Mouse (Mus musculus): Measurements from ENCODE around the gene BC030867. TPM values are rescaled to one million over a fixed set of nuclear protein-coding genes. Genes with fewer than 3 reads are reported as not detected.
"Not testable (repeated sequence)": the region's sequence is repeated elsewhere in the genome, so short reads cannot be mapped to it uniquely, and the experiment has no call there.

The BC030867 gene
- polyA plus RNA-seq, 1 experiment from 2014 or later, result 19.7 TPM

- no peak overlapping the region for H3K27ac ChIP-seq
- H3K36me3 ChIP-seq, result peaks cover 66% of the 10 kb centered on the region
- no peak for ATAC-seq (ENCODE audit: insufficient number of reproducible peaks, insufficient read depth, low FRiP score, low TSS enrichment, low read depth)
- no peaks in the 10 kb centered on the region for H3K9me3 ChIP-seq
- H3K4me3 ChIP-seq, result no peak overlapping the region
- peaks cover 19% of the 10 kb centered on the region for H3K4me1 ChIP-seq
- WGBS, result 83% methylated on average over 6 of the region's 6 CpGs
- no peak overlapping the region for H3K9ac ChIP-seq
- no peak overlapping the region for H3K4me2 ChIP-seq
- H3K27me3 ChIP-seq, result no peaks in the 10 kb centered on the region
These were observed 9.4 kb downstream of the BC030867 start for GRCm38 (mm10) chr11:102258095-102258494.

GRCm38 (mm10) chr11:102258521-102258920 is 9.8 kb downstream of the BC030867 start:
- Histone ChIP-seq H3K4me2 (no peak overlapping the region), H3K9ac (no peak overlapping the region), H3K36me3 (peaks cover 70% of the 10 kb centered on the region), H3K9me3 (no peaks in the 10 kb centered on the region), H3K27me3 (no peaks in the 10 kb centered on the region), H3K27ac (no peak overlapping the region), H3K4me3 (no peak overlapping the region), H3K4me1 (peaks cover 19% of the 10 kb centered on the region)
- 87% methylated on average over 3 of the region's 3 CpGs for WGBS
- ATAC-seq (ENCODE audit: insufficient number of reproducible peaks, insufficient read depth, low FRiP score, low TSS enrichment, low read depth), result no peak

DNA sequence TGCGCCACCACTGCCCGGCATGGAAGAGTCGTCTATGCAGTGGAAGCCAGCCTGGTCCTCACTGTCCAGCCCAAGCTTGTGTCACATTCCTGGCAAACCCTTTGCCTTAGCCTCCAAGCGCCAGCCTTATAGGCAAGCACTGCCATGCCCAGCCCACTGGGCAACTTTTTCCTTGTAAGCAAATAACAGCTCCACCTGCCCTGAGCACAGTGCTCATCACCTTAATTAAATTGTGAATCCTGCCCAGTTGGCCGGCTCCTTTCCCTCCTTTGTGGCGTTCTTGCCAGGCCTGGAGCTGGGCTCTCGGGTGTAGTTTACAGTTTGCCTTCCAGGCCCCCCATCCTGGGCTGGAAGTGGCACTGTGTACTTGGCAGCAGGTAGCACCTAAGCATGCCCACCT is 14.5 kb downstream of the BC030867 start:
- ATAC-seq (ENCODE audit: insufficient number of reproducible peaks, insufficient read depth, low FRiP score, low TSS enrichment, low read depth), result no peak
- 91% methylated on average over 7 of the region's 7 CpGs for WGBS
- Histone ChIP-seq H3K9me3 (no peaks in the 10 kb centered on the region), H3K27me3 (no peaks in the 10 kb centered on the region), H3K4me2 (no peak overlapping the region), H3K36me3 (peaks cover 48% of the 10 kb centered on the region), H3K4me3 (no peak overlapping the region), H3K27ac (no peak overlapping the region), H3K9ac (0 out of 2 replicates have a peak overlapping the region, but pooled peaks have one; percentile 36), H3K4me1 (peaks cover 9% of the 10 kb centered on the region)

GRCm38 (mm10) chr11:102265816-102266215 is 17.1 kb downstream of the BC030867 start:
- no peaks in the 10 kb centered on the region for H3K27me3 ChIP-seq
- H3K4me2 ChIP-seq, result no peak overlapping the region
- H3K9me3 ChIP-seq, result no peaks in the 10 kb centered on the region
- ATAC-seq (ENCODE audit: insufficient number of reproducible peaks, insufficient read depth, low FRiP score, low TSS enrichment, low read depth), result no peak
- 59% methylated on average over 14 of the region's 14 CpGs for WGBS
- no peak overlapping the region for H3K4me3 ChIP-seq
- H3K9ac ChIP-seq, result no peak overlapping the region
- peaks cover 9% of the 10 kb centered on the region for H3K4me1 ChIP-seq
- H3K36me3 ChIP-seq, result peaks cover 25% of the 10 kb centered on the region
- H3K27ac ChIP-seq, result no peak overlapping the region

DNA sequence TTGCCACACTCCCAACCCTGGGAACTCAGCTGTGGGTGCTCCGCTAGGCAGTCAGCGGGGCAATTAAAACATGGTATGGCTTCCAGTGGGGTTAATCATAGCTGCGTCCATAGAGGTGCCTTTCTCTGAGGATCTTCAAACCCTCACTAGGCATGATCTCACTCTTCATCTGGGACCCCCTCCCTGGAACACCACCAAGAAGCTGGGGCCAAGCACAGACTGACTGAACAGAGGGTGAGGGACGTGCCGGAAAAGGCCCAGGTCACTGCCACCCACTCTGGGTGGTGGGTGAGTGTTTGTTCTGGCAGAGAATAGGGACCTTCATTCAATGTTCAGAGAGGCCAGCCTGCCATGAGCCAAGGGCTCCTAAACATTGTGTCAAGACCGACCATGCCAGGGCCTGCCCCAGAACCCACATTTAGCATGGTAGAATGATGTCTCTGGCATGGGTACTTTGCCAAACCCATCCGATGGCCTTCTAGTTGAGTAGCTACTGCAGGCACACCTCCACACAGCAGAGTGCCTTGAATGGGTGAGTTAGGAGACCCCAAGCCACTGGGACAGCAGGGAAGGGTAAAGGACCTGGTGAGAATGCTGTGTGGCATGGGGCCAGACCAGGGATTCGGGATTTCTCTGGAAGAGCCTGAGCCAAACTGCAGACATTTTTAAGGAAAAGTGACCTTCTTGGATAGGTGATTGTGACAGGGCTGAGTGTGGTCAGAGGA is 18.1 kb downstream of the BC030867 start:
- peaks cover 9% of the 10 kb centered on the region for H3K4me1 ChIP-seq
- H3K4me3 ChIP-seq, result no peak overlapping the region
- peaks cover 20% of the 10 kb centered on the region for H3K36me3 ChIP-seq
- WGBS, result 84% methylated on average over 8 of the region's 8 CpGs
- no peak overlapping the region for H3K27ac ChIP-seq
- ATAC-seq (ENCODE audit: insufficient number of reproducible peaks, insufficient read depth, low FRiP score, low TSS enrichment, low read depth), result no peak
- no peaks in the 10 kb centered on the region for H3K9me3 ChIP-seq
- peak overlapping the region; percentile 58 for H3K9ac ChIP-seq
- peak overlapping the region; percentile 33 for H3K4me2 ChIP-seq
- H3K27me3 ChIP-seq, result no peaks in the 10 kb centered on the region

DNA sequence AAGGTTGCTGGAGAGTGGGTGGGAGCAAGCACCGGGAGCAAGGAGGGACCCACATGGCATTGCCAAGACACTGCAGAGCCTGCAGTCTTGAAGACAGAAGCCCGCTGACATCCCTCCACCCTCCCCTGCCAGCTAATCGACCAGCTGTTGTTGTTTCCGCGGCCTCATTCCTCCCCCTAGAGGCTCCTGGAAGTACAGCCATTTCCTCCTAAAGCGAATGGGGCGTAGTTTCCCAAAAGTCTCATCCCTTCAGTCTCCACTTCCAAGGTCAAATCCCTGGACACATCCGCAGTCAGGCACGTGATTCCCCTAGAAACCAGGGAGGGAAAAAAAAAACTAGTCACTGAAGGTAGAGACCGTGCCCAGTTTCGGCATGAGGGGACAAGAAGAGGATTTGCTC is 18.8 kb downstream of the BC030867 start:
- Histone ChIP-seq H3K27me3 (no peaks in the 10 kb centered on the region), H3K27ac (no peak overlapping the region), H3K4me2 (peak overlapping the region; percentile 33), H3K9me3 (no peaks in the 10 kb centered on the region), H3K36me3 (peaks cover 14% of the 10 kb centered on the region), H3K4me3 (no peak overlapping the region), H3K4me1 (peaks cover 9% of the 10 kb centered on the region), H3K9ac (peak overlapping the region; percentile 58; the same call in 1 of the 2 replicates)
- WGBS, result 6% methylated on average over 11 of the region's 11 CpGs
- ATAC-seq (ENCODE audit: insufficient number of reproducible peaks, insufficient read depth, low FRiP score, low TSS enrichment, low read depth), result no peak

GRCm38 (mm10) chr11:102268520-102269244 is 20.0 kb downstream of the BC030867 start, which contains the start of gene Asb16:
Gene Asb16 (plus strand): TSS chr11:102268743.
- Histone ChIP-seq H3K4me3 (no peak within 1 kb of the TSS), H3K9ac (no peak within 1 kb of the TSS), H3K27me3 (no peaks in the 10 kb centered on the region), H3K27ac (no peak within 1 kb of the TSS), H3K4me1 (peaks cover 9% of the 10 kb centered on the region), H3K4me2 (no peak within 1 kb of the TSS), H3K9me3 (no peaks in the 10 kb centered on the region), H3K36me3 (peaks cover 6% of the 10 kb centered on the region; the same call in 1 of the 2 replicates)
- ATAC-seq (ENCODE audit: insufficient number of reproducible peaks, insufficient read depth, low FRiP score, low TSS enrichment, low read depth), result no peak
- WGBS, result 89% methylated on average over 12 of the region's 12 CpGs

DNA sequence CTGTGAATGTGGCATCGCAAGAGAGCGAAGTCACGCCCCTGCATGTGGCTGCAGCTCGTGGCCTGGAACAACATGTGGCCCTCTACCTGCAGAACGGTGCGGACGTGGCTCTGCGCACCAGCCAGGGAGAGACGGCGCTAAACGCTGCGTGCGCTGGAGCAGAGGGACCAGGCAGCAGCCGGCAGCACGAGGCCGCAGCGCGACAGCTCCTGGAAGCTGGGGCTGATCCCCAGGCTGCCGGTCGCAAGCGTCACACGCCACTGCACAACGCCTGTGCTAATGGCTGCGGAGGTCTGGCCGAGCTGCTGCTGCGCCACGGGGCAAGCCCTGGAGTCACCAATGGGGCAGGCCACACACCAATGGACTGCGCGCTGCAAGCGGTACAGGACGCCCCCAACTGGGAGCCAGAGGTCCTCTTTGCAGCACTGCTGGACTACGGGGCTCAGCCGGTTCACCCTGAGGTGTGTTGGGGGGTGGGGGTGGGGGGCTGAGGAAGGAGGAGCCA is 27.8 kb downstream of the BC030867 start:
- no peaks in the 10 kb centered on the region for H3K36me3 ChIP-seq
- H3K9me3 ChIP-seq, result no peaks in the 10 kb centered on the region
- no peak overlapping the region; the same call in 1 of the 2 replicates for H3K27ac ChIP-seq
- WGBS, result 1% methylated on average over 33 of the region's 33 CpGs
- H3K4me1 ChIP-seq, result peaks cover 13% of the 10 kb centered on the region
- peak overlapping the region; percentile 77 for H3K9ac ChIP-seq
- peaks cover 13% of the 10 kb centered on the region for H3K27me3 ChIP-seq
- H3K4me2 ChIP-seq, result peak overlapping the region; percentile 91
- H3K4me3 ChIP-seq, result peak overlapping the region; percentile 46
- ATAC-seq (ENCODE audit: insufficient number of reproducible peaks, insufficient read depth, low FRiP score, low TSS enrichment, low read depth), result peak; percentile 60; the same call in 1 of the 2 replicates

DNA sequence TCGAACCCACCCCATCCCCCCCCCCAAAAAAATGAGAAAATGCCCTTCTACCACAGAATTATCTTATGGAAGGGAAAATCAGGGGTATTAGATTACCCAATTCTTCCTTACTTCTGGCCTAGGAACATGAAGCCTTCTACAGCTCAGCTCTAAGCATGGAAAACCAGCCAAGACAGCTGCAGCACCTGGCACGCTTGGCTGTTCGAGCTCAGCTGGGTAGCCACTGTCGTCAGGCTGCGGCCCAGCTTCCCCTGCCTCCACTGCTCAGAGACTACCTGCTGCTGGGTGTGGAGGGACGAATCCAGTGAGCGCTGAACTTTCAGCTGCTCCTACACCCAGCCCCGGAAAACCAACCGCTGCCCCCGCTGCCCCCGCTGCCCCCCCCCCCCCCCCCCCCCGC is 29.1 kb downstream of the BC030867 start:
- Histone ChIP-seq H3K4me2 (no peak overlapping the region), H3K4me3 (no peak overlapping the region), H3K27ac (no peak overlapping the region), H3K4me1 (peaks cover 13% of the 10 kb centered on the region), H3K9me3 (no peaks in the 10 kb centered on the region), H3K9ac (no peak overlapping the region), H3K36me3 (no peaks in the 10 kb centered on the region), H3K27me3 (peaks cover 13% of the 10 kb centered on the region)
- no peak for ATAC-seq (ENCODE audit: insufficient number of reproducible peaks, insufficient read depth, low FRiP score, low TSS enrichment, low read depth)
- WGBS, result 45% methylated on average over 11 of the region's 12 CpGs

- no peak for ATAC-seq (ENCODE audit: insufficient number of reproducible peaks, insufficient read depth, low FRiP score, low TSS enrichment, low read depth)
- H3K4me2 ChIP-seq, result no peak overlapping the region
- whole genome bisulfite sequencing, result 94% methylated on average over 3 of the region's 3 CpGs
- no peak overlapping the region for H3K9ac ChIP-seq
- no peaks in the 10 kb centered on the region for H3K36me3 ChIP-seq
- H3K4me3 ChIP-seq, result no peak overlapping the region
- no peak overlapping the region for H3K27ac ChIP-seq
- no peaks in the 10 kb centered on the region for H3K9me3 ChIP-seq
- H3K27me3 ChIP-seq, result peaks cover 13% of the 10 kb centered on the region
- peaks cover 13% of the 10 kb centered on the region for H3K4me1 ChIP-seq
These were observed 30.9 kb downstream of the BC030867 start for GRCm38 (mm10) chr11:102279595-102279994.

- not testable (repeated sequence) for H3K9me3 ChIP-seq; H3K4me3 ChIP-seq; H3K36me3 ChIP-seq; H3K4me2 ChIP-seq; H3K9ac ChIP-seq; ATAC-seq (ENCODE audit: insufficient number of reproducible peaks, insufficient read depth, low FRiP score, low TSS enrichment, low read depth); H3K27ac ChIP-seq
- WGBS, result 74% methylated on average over 6 of the region's 6 CpGs
- Histone ChIP-seq H3K4me1 (peaks cover 13% of the 10 kb centered on the region), H3K27me3 (peaks cover 13% of the 10 kb centered on the region)
These were observed 31.6 kb downstream of the BC030867 start for GRCm38 (mm10) chr11:102280267-102280666.
